Mouse (Mus musculus) embryo, embryonic 9.5 days (tissue): ENCODE data around the gene Perp.

ENCODE experiments used
- DNase-seq: peaks from one replicate; pipeline ENCODE4 v3.0.0-alpha.2; 2017; ENCODE audit errors: extremely low spot score

The Perp gene

GRCm38 (mm10) chr10:18861418-18861817 is 16.6 kb downstream of the Perp start:
- DNase-seq, result no peak

- DNase-seq, result no peak
Observed at GRCm38 (mm10) chr10:18863332-18863731, 18.5 kb downstream of the Perp start.

- DNase-seq, result no peak
Observed at GRCm38 (mm10) chr10:18864753-18865152, 19.9 kb downstream of the Perp start.

GRCm38 (mm10) chr10:18870990-18871389 is 26.2 kb downstream of the Perp start:
- DNase-seq, result no peak

- no peak for DNase-seq
Observed at GRCm38 (mm10) chr10:18876211-18876610, 31.4 kb downstream of the Perp start.

GRCm38 (mm10) chr10:18878111-18878510 is 33.3 kb downstream of the Perp start:
- no peak for DNase-seq

GRCm38 (mm10) chr10:18879160-18879559 is 34.3 kb downstream of the Perp start:
- no peak for DNase-seq

- DNase-seq, result no peak
Observed at GRCm38 (mm10) chr10:18879690-18880089, 34.9 kb downstream of the Perp start.

- no peak for DNase-seq
Observed at GRCm38 (mm10) chr10:18882190-18882589, 37.4 kb downstream of the Perp start.

GRCm38 (mm10) chr10:18886918-18887625 is 42.3 kb downstream of the Perp start:
- no peak for DNase-seq

- DNase-seq, result no peak
Observed at GRCm38 (mm10) chr10:18888751-18889150, 43.9 kb downstream of the Perp start.

- no peak for DNase-seq
Observed at GRCm38 (mm10) chr10:18889255-18889654, 44.4 kb downstream of the Perp start.

GRCm38 (mm10) chr10:18891110-18891509 is 46.3 kb downstream of the Perp start:
- no peak for DNase-seq

GRCm38 (mm10) chr10:18892102-18892501 is 47.3 kb downstream of the Perp start:
- no peak for DNase-seq

- DNase-seq, result no peak
Observed at GRCm38 (mm10) chr10:18894259-18895166, 49.7 kb downstream of the Perp start.

- peak; percentile 44 for DNase-seq
Observed at GRCm38 (mm10) chr10:18904108-18904507, 59.3 kb downstream of the Perp start.
